Mouse (Mus musculus) layer of hippocampus, adult 2 months (tissue): ENCODE results near the gene Mogat1. TPM values are rescaled to one million over a fixed set of nuclear protein-coding genes. Genes with fewer than 3 reads are reported as not detected.
"Not testable (repeated sequence)": the region's sequence is repeated elsewhere in the genome, so short reads cannot be mapped to it uniquely, and the experiment has no call there.

Experiments used
- DNase-seq, 2 experiments: peaks; one replicate each; pipeline ENCODE4 v3.0.0; 2022; ENCODE audit warnings: low spot score in 2 of 2
- H3K27ac ChIP-seq: fragments of 200-600 bp; 2 replicates; pipeline ENCODE4 v1.8.1; 2022
- H3K4me3 ChIP-seq: fragments of 200-600 bp; 2 replicates; pipeline ENCODE4 v1.8.1; 2022; ENCODE audit warnings: mild to moderate bottlenecking
- CTCF ChIP-seq: fragments of 200-600 bp; conservative IDR thresholded peaks from 2 replicates; pipeline ENCODE4 v1.8.1; 2022; ENCODE audit warnings: antibody characterized with exemption, mild to moderate bottlenecking, moderate library complexity
- long read RNA-seq, 2 experiments: library from polyadenylated mRNA; stranded (forward); transcript quantifications; one replicate each; pipeline ENCODE4 v2.0.0; 2021; ENCODE audit warnings: borderline mapping rate in 2 of 2
- total RNA-seq, 2 experiments: library from RNA; stranded (reverse); gene quantifications; 2 replicates each; pipeline ENCODE4 v1.2.3; 2021

Mogat1 gene
- total RNA-seq: not detected
- long read RNA-seq, experiment 1, partial matches to known transcripts: 0 of 4 reads
- long read RNA-seq, experiment 1, other reads (novel, unspliced or antisense): 2 of 4 reads
- long read RNA-seq, experiment 2, partial matches to known transcripts: 0 of 2 reads
- long read RNA-seq, experiment 2, other reads (novel, unspliced or antisense): 2 of 2 reads

DNA sequence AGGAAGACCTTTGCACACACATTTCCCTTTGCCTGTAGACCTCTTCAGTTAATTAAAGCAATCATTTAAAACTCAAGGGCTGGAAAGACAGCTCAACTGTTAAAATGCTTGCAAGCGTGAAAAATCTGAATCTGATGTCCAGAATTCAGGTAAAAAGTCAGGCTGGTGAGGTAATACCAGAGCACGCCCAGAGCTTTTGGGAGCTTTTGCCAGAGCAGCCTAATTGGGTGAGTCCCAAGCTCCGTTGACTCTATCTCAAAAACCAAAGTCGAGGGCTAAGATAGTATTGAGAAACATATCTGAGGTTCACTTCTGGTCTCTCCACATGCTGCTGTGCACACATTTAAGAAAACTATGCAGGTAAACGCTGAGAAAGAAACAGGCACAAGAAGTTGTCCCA, at the start of gene Mogat1:
Gene Mogat1, plus strand, starts transcription at position 130 of the 400 bp plus-strand sequence.
- Histone ChIP-seq H3K27ac (no peak within 1 kb of the TSS), H3K4me3 (peak within 1 kb of the TSS; percentile 18; the same call in 1 of the 2 replicates)
- no peak for TF ChIP-seq CTCF
- DNase-seq: no peak

DNA sequence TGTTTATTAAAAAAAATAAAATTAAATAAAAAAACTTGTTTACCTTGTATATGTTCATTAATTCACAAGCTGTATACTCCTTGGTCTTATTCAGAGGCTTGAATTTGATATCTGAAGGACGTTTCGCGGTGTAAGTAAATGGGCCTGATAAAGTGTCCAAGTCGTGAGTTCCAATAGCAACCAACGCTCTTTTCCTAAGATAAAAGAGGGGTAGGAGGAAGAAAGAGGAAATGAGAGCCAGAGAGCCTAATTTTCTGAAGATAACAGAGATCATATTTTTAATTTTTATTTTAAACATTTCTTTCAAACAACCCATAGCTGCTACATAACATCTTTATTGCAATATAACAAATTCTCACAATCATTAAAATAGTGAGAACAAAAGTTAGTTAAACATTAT, 38.4 kb upstream of the Mogat1 start:
- TF ChIP-seq CTCF: no peak
- Histone ChIP-seq H3K4me3 (no peak overlapping the region), H3K27ac (no peak overlapping the region)
- no peak for DNase-seq

DNA sequence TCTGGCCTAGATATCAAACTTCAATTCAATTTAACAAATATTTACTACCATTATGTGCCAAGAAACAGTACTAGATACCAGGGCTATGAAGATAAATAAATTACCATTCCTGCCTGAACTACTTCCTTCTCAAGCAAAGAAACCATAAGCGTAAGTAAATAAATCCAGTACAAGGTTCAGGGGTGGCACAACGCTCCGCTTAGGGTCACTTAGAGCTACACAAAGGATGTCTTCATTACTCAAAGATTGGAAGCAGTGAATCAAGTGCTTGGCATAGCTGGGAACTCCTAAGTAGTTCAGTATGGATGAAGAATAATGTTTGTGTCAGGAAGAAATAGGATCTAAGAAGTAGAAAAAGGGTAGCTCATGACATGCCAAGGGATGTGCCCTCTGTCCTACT, 27.4 kb upstream of the Mogat1 start:
- TF ChIP-seq CTCF: no peak
- Histone ChIP-seq H3K27ac (no peak overlapping the region), H3K4me3 (no peak overlapping the region)
- DNase-seq: no peak

DNA sequence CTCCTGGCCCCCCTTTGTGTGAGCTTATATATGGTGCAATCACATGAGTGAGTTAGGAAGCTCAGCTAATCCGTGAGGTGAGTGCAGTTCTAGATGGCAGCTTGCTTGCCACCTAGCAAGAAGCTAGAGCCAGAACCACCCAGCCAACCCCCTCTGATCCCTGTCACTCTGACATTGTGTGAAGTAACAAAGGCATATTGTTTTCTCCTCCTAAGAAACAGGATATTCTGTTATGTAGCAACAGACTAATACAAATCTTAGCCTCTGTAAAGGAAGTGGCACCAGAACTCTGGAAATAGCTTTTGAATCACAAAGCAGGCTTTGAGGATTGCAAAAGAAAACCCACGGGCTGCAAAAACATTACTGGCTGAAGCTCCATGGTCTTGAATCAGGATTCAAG, 26.4 kb upstream of the Mogat1 start:
- H3K27ac ChIP-seq: peak overlapping the region; percentile 47; the same call in 1 of the 2 replicates
- DNase-seq: no peak
- TF ChIP-seq CTCF: no peak
- H3K4me3 ChIP-seq: no peak overlapping the region

DNA sequence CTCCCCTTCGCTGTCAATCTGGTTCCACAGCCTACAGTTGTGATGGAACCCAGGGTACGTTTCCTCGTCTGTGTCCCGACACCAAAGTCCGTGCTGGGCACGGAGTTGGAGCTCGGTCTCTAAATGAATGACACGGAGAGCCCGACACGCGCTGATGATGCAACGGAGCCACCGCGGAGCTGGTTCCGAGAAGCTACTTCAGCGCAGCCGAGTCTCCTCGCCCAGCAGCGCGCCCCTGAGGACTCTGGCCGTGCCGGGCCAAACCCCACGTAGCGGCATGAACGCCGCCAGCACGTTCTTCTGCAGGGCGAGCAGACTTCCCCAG, 22.4 kb upstream of the Mogat1 start:
- peak overlapping the region; percentile 97 for H3K27ac ChIP-seq
- no peak for TF ChIP-seq CTCF
- DNase-seq: peak in 1 of 2 experiments; percentile 15
- peak overlapping the region; percentile 76 for H3K4me3 ChIP-seq

DNA sequence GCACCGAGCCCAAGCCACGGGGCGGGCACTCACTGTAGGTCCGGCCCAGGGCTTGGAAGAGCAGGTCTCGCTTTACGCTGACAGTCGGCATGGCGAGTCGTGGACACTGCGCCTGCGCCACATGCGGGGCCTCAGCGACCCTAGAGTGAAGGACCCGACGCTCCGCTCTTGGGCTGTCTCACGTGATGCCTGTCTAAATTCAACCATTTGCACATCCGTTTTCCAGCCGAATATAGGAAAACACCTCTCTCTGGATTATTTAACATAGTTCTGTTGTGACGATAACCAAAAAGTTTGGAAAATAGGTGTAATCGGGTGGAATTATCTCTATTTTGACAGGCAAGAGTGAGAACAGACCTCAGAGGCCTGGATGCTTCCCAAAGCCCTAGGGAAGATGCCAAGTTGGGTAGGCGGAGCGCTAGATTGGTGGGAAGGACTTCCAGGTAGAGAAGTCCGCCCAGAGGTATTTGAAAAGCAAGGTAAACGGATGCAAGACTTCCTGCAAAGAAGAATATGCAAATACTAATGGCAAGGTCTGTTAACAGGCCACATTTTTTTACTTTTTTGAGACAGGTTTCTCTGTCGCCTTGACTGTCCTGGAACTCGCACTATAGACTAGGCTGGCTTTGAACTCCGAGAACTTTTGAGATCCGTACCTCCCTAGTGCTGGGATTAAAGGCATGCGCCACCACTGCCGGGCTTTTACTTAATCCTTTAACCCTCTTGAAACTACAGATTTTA, 21.9 kb upstream of the Mogat1 start, which contains the start of gene Farsb:
Gene Farsb, minus strand, starts transcription at position 146 of the 741 bp plus-strand sequence.
- DNase-seq: peak; percentile 88 to 93
- Histone ChIP-seq H3K27ac (peak within 1 kb of the TSS; percentile 97), H3K4me3 (peak within 1 kb of the TSS; percentile 76)
- TF ChIP-seq CTCF: no peak

DNA sequence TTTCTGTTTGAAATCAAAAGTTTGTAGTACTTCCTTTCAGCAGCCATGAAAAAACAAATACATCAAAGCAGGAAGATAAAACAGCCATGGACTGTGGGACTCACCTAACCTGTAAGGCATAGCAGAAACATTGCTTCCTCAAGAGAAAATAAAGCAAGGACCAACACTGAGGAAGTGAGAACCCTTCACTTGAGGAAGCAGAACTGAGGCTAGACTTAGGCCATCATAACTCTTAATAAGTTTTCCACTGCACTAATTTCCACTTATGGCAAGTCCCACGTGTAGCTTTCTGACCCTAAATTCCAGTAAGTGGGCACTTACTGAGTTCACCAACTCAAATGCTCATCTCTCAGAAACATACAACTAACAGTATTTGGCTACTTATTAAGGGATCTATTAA, 20.6 kb upstream of the Mogat1 start:
- no peak for TF ChIP-seq CTCF
- Histone ChIP-seq H3K27ac (no peak overlapping the region), H3K4me3 (no peak overlapping the region)
- DNase-seq: no peak

DNA sequence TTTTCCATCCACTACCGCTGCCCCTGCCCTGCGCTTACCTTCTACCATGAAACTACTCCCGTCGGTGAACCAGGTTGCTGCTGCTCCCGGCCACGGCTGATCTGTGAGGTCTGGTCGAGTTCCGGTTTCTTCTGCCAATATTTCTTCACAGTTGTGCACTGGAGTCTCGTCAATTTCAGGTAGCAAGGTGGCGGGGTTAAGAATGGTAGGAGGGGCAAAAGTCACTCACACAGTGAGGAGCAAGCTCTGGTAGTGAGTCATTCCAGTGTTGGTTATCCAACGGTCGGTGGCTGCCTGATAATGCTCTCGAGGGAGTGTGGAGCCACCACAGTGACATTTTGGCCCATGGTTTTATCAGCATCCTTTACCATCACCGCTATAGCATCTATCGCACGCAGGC, 9.8 kb upstream of the Mogat1 start:
- no peak for DNase-seq
- Histone ChIP-seq H3K27ac (no peak overlapping the region), H3K4me3 (no peak overlapping the region)
- no peak for TF ChIP-seq CTCF

DNA sequence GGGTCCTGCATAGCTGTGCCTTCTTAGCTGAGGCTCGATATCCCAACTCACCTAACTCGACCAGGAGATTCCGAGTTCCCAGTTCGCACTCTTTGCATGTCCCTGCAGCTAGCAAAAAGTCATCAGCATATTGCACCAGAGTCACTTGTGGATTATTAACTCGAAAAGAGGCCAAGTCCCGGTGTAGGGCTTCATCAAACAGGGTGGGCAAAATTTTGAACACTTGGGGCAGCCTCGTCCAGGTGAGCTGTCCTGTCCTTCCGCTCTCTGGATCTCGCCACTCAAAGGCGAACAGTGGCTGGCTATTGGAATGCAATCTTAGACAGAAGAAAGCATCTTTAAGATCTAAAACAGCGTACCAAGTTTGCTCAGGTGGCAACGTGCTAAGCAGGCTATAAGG, 8.9 kb upstream of the Mogat1 start:
- not testable (repeated sequence) for DNase-seq, H3K27ac ChIP-seq, H3K4me3 ChIP-seq

DNA sequence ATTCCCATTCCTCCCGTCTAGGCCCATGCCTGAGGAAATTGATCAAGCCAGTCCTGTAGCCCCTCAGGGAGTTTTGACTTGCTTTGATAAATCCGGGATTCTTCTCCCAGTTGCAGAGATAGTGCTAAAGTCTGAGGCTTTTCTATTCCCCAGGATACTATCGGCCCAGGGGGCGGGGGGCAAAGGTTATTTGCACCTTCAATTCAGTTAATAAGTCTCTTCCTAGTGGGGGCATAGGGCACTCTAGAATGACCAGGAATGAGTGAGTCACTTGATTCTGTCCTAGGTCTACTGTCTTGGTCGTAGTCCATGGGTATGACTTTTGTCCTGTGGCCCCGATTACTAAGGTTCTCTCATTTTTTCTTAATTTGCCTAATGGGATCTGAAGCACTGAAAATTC, 8.3 kb upstream of the Mogat1 start:
- DNase-seq: no peak
- H3K27ac ChIP-seq: no peak overlapping the region
- TF ChIP-seq CTCF: no peak
- H3K4me3 ChIP-seq: no peak overlapping the region

DNA sequence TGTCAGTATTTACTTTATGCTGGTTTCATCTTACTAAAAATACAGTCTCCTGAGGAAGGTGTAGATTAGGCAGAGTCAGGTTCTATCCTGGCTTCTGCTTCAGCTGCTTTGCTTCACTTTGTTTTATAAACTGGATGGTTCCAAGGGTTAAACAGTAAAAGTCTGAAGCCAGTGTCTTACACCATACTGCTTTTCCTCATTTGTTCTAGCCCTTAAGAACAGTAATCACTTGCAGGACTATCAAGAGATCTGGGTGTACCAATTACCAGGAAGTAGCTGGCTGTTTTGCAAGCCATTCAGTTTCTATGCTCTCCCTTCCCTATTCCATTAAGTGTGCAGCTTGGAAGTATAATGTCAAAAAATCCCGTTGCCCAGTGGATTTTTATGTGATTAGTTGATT, 3.7 kb upstream of the Mogat1 start:
- Histone ChIP-seq H3K27ac (no peak overlapping the region), H3K4me3 (no peak overlapping the region)
- no peak for DNase-seq
- no peak for TF ChIP-seq CTCF

DNA sequence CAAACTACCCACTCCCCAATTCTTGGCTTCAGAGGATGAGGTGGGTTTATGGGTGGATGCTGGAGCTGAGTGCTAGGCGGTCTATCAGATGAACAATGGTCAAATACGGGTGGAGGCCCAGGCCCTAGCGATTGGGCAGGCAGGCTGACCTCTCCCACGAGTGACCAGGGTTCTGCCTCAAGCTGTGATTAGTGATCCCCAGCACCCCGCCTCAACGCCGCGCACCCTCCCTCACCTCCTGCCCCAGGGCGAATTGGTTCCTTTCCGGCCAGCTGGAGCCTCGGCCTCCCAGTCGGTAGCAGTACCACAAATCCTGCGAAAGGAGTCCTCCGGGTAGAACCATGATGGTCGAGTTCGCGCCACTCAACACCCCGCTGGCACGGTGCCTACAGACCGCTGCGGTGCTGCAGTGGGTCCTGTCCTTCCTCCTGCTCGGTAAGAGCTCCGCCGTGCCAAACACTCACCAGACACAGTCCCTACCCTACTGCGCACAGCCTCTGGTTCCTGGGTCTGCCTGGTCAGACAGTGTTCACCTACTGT, 900 bp downstream of the Mogat1 start, which contains the start of gene BC035947:
Gene BC035947, minus strand, starts transcription at position 538 of the 540 bp plus-strand sequence.
- peak within 1 kb of the TSS; percentile 18; the same call in 1 of the 2 replicates for H3K4me3 ChIP-seq
- TF ChIP-seq CTCF: no peak

DNA sequence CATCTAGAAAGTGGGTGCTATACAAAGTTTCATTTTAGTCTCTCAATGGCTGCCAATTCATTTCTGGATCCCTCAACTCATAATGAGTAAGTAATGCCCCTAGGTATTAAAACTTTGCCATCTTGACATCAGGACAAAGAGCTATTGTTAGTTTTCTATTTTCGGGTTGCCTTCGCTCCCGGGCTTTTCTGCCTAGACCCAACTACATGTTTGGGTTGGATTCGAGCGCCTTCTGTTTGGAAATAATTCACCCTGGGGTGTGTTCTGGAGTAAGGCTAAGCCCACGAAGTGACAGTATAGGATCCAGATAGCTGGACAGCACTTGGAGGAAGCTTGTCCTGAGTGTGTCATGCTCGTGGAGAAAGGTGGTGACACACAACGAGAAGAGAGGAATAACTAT, 2.0 kb downstream of the Mogat1 start:
- Histone ChIP-seq H3K4me3 (no peak overlapping the region), H3K27ac (no peak overlapping the region)
- DNase-seq: no peak
- TF ChIP-seq CTCF: no peak

More for the DNA sequence above, 900 bp downstream of the Mogat1 start, which contains the start of gene BC035947:
- DNase-seq: no peak
- H3K27ac ChIP-seq: no peak within 1 kb of the TSS

DNA sequence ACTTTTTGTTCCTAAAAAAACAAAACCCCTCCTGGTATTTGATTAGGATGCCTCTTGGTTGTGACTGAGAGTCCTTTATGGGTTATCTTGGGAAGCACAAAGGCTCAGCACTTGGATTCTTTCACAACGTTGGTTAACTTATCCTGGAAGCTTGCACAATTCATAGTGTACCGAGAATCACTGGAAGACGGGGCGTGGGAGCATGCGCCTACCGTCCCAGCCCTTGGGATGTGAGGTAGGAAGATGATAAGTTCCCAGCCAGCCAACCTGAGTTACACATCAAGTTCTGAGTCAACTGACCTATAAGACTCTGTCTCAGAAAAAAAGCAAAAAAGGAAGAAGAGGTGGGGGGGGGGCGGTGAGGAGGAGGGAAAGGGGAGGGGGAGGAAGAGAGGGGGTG, 8.1 kb downstream of the Mogat1 start:
- H3K4me3 ChIP-seq: no peak overlapping the region
- no peak for TF ChIP-seq CTCF
- no peak for DNase-seq
- no peak overlapping the region for H3K27ac ChIP-seq
